Mouse (Mus musculus) large intestine, adult 2 months (tissue): Measurements from ENCODE around the gene Dtd1. TPM values are rescaled to one million over a fixed set of nuclear protein-coding genes. Genes with fewer than 3 reads are reported as not detected.

Source experiments
- DNase-seq: peaks from one replicate; pipeline ENCODE4 v3.0.0-alpha.2; 2012; ENCODE audit warnings: low read depth, low spot score
- WGBS: fragments of 180-500 bp; shearing (Covaris S2); methylation state at CpG from one replicate; pipeline ENCODE4 v1.1.7; 2018; 5-methylcytosine and 5-hydroxymethylcytosine counted together
- polyA plus RNA-seq: library from polyadenylated mRNA; depleted of rRNA; stranded (reverse); fragments of >200 nt; gene quantifications from 2 replicates; pipeline ENCODE4 v1.2.3, GENCODE M21; 2012

Gene Dtd1
- polyA plus RNA-seq, 1 experiment: 6.5 TPM

DNA sequence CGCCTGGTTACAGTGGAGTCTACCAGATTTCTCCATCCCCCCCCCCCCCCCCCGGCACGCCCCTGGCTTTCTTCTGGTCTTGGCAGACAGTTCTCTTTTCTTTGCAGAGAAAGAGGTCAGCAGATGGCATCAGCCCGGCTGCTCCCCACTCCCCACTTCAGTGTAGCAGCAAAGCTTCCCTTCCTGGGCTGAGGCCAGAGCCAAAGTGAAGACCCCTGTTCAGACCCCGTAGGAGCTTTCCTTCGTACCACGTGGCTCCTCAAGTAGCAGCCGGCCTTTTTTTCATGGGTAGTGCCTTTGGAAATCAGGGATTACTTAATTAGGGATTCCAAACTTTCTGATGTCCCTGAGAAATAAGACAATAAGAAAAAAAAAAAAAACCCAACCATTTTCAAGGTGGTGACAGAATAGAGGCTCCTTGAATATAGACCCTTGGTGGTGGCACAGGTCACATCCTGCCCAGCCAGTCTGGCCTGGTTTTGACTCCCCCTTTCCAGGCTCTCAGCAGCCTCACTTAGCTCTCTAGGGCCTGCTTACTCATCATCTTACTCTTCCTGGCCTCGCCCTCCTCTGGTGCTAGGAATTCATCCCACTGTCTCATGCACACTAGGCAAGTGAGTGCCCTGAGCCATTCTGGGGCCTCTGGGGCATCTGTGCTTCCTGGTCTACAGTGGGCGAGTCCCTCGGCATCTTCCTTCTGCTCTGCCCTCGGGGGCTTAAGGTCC is 38.1 kb downstream of the Dtd1 start:
- 83% methylated on average over 12 of the region's 12 CpGs for WGBS
- no peak for DNase-seq

DNA sequence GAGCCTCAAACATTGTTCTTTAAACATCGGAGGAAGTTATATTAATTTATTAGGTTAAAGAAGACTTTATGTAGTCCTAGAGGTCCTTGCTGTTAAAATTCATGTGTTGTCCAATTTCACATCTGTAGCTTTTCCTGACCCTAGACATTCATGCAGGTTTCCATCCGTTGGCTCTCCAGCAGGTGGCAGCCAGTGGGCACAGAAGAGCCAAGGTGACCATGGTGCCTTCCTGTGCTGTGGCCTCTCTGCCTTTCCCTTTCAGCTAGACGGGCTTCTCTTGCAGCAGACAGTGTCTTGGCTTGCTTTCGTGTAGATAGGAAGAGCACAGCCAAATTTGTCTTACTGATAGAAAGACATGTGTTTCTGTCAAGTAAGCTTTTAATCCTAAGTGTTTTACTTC is 39.0 kb downstream of the Dtd1 start:
- DNase-seq: no peak
- 53% methylated on average over 4 of the region's 4 CpGs for WGBS

DNA sequence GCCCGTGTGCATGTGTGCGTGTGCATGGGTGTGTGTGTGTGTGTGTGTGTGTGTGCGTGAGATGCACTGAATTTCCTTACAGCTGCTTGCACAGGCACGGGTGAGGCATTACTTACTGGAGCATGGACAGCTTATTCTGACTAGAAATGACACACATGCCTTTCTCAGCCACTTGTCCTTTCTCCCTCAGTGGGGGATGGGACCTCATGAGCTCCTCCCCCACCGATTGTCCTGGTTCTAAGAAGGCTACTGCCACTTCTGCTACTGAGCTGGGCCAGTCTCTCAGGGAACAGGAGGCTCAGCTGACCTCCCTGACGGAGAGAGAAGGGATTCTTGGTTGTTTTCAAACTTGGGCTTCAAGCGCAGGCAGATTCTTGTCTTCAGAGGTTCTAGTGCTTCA is 40.4 kb downstream of the Dtd1 start:
- 76% methylated on average over 7 of the region's 7 CpGs for WGBS
- DNase-seq: no peak

- DNase-seq: no peak
- 64% methylated on average over 4 of the region's 4 CpGs for WGBS
These were observed 42.3 kb downstream of the Dtd1 start for GRCm38 (mm10) chr2:144641991-144642390.

GRCm38 (mm10) chr2:144646360-144646759 is 46.7 kb downstream of the Dtd1 start:
- WGBS: 79% methylated on average over 10 of the region's 10 CpGs
- DNase-seq: no peak

- WGBS: 88% methylated on average over 4 of the region's 4 CpGs
- no peak for DNase-seq
These were observed 47.5 kb downstream of the Dtd1 start for GRCm38 (mm10) chr2:144647151-144647550.

- 100% methylated on average over 1 of the region's 1 CpGs for WGBS
- DNase-seq: no peak
These were observed 50.3 kb downstream of the Dtd1 start for GRCm38 (mm10) chr2:144649960-144650359.

- DNase-seq: no peak
- 94% methylated on average over 4 of the region's 4 CpGs for WGBS
These were observed 53.1 kb downstream of the Dtd1 start for GRCm38 (mm10) chr2:144652841-144653240.

GRCm38 (mm10) chr2:144655307-144655706 is 55.6 kb downstream of the Dtd1 start:
- 86% methylated on average over 3 of the region's 3 CpGs for WGBS
- DNase-seq: no peak

- DNase-seq: no peak
- 82% methylated on average over 4 of the region's 4 CpGs for WGBS
These were observed 68.8 kb downstream of the Dtd1 start for GRCm38 (mm10) chr2:144668507-144668906.

- WGBS: 82% methylated on average over 5 of the region's 5 CpGs
- no peak for DNase-seq
These were observed 70.7 kb downstream of the Dtd1 start for GRCm38 (mm10) chr2:144670289-144670930.

DNA sequence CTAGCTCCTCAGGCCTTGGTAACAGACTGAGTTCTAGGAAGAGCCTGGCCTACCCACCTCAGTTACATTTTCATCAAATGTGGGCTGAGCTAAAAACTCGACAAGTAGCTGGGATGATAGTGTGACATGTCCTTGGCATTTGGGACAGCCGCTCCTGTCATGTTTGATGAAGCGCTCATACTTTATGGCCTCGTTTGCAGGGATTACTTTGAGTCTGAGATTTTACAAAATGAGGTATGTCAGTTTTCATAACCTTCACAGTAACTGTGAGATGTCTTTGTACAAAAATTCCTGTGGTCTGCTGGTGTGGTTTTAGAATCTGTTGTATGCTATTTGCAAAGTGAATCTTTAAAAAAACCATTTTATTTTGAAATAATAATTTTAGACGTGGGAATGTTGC is 72.7 kb downstream of the Dtd1 start:
- DNase-seq: no peak
- WGBS: 74% methylated on average over 5 of the region's 5 CpGs

- DNase-seq: no peak
- WGBS: 60% methylated on average over 13 of the region's 13 CpGs
These were observed 77.0 kb downstream of the Dtd1 start for GRCm38 (mm10) chr2:144676546-144677228.

DNA sequence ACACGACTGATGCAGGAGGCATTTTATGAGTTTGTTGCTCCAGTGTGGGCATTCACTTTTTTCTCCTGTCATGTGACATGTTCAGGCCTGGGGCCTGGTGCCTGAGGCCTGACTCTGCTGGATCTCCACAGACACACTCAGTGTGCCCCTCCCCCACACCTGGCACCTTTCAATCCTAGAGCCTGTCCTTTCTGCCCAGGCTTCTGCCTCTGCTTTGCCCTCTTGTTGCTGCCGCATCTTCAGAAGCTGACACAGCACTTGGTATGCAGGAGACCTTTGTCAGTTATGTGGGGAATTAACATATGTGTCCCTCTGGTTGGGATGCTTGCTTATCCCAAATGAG is 77.5 kb downstream of the Dtd1 start:
- WGBS: 56% methylated on average over 2 of the region's 2 CpGs

DNA sequence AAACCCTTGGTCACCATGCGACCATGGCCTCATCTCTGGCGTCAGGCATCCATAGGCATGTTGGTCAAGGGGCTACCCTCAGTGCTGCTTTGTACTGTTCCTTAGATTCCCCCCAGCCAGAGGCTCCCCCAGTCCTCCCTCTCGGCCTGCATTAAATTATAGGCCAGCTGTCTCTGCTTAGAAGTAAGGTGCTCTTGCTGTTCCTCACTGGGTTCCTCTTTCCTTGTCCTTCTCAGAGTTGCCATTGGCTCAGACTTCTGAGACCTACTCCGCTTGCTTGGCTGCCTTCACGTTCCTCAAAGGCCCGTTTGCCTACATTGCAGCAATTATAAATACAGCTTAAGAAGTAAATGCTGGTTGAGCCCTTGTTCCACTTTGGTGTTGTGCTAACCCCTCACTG is 79.1 kb downstream of the Dtd1 start:
- 83% methylated on average over 6 of the region's 6 CpGs for WGBS
- no peak for DNase-seq

More for the DNA sequence above, 77.5 kb downstream of the Dtd1 start:
- DNase-seq: no peak

- WGBS: 56% methylated on average over 3 of the region's 3 CpGs
- DNase-seq: no peak
These were observed 79.7 kb downstream of the Dtd1 start for GRCm38 (mm10) chr2:144679394-144679793.

DNA sequence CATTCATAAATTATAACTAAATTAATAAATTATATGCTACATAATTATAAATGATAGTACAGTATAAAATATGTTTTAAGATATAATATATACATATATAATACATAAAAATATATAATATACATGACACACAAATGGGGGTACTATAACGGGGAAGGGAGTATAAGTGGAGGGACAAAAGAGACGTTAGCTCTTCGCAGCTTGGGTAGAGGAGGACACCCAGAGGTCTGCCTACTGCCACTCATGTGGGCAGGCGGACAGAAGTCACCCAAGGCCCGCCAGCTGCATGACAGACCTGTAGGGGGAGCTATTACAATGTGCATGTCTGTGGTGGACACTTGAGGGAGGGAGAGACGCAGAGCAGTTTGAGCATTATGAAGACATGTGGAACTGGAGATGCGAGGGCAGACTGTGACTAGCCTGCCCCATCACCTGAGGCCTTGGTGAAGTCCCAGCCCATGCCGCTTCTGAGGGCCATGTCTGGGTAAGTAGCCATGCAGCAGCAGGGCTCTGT is 92.6 kb downstream of the Dtd1 start:
- WGBS: 93% methylated on average over 8 of the region's 8 CpGs
- DNase-seq: no peak

GRCm38 (mm10) chr2:144692777-144693176 is 93.1 kb downstream of the Dtd1 start:
- WGBS: 94% methylated on average over 2 of the region's 2 CpGs
- DNase-seq: no peak

- 95% methylated on average over 2 of the region's 2 CpGs for WGBS
- DNase-seq: no peak
These were observed 95.2 kb downstream of the Dtd1 start for GRCm38 (mm10) chr2:144694923-144695322.

DNA sequence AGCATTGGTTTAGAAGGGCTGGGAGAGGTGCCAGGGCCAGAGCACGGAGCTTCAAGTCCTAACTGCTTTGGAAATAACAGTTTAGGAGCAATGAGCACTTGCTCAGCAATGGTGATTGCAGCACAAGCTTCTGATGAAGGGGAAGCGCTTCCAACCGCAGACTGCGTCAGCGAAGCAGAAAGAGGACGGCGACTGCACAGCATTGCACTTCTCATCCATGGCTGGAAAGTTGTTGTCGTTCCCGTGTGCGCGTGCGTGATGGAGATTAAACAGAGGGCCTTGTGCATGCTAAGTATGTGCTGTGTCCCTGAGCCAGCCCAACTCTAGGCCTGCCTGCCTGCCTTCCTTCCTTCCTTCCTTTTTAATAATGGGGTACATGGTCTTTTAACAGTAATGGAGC is 98.3 kb downstream of the Dtd1 start:
- 93% methylated on average over 12 of the region's 12 CpGs for WGBS
- DNase-seq: no peak

GRCm38 (mm10) chr2:144700608-144701007 is 100.9 kb downstream of the Dtd1 start:
- DNase-seq: no peak
- 90% methylated on average over 11 of the region's 11 CpGs for WGBS
